Mouse (Mus musculus): Measurements from ENCODE around the gene Olfr411. TPM values are rescaled to one million over a fixed set of nuclear protein-coding genes. Genes with fewer than 3 reads are reported as not detected.

Olfr411 gene
- polyA plus RNA-seq, 1 experiment from 2014 or later = not detected

DNA sequence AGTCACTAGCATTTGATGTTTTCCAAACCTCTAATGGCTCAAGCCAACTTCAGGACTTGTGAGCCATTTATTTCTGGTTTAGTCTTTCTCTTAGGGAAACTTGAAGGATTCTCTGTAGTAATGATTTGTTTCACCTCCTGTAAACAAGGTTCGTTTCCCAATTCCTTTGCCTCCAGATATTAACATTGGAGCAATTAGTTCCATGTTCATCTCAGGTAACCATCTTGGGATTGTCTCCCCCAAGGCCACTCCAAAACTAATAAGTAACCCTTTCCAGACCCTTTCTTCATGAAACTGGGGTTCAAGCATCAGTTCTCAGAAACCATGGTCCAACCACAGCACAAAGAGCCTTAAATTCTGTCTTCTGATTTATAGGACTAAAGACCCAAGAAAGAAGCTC is 9.3 kb upstream of the Olfr411 start, which contains the start of gene Olfr412:
Olfr412 (plus strand) TSS at position 301 of the 400 bp plus-strand sequence.
- no peaks in the 10 kb centered on the region for H3K27me3 ChIP-seq
- H3K4me1 ChIP-seq (replicated peaks) = no peaks in the 10 kb centered on the region
- no peak for DNase-seq
- no peak within 1 kb of the TSS for H3K4me2 ChIP-seq
- H3K27ac ChIP-seq = no peak within 1 kb of the TSS
- H3K9me3 ChIP-seq (replicated peaks) = no peaks in the 10 kb centered on the region
- no peak within 1 kb of the TSS for H3K9ac ChIP-seq
- H3K4me3 ChIP-seq (replicated peaks) = no peak within 1 kb of the TSS
- 50% methylated on average over 1 of the region's 1 CpGs for WGBS (ENCODE audit: insufficient replicate concordance)
- H3K36me3 ChIP-seq = no peaks in the 10 kb centered on the region
- no peak for ATAC-seq (ENCODE audit: low read depth)

DNA sequence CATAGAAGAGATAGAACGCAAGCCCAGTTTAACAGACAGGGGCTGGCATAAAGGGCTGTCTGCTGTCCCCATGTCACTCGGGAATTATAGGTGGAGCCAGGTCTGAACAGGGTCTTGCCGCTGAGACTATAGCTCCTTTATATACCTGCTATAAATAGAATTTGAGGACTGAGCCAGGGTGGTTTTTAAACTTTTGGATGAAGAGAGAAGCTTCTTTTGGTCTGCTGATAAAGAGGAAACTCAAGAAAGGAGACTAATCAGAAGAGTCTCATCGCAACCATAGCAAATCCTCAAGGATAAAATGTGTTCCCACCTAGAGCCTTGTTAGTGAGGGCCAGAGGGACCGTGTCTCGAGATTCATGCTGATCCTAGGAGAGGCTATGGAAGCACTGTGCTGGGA is 14.5 kb downstream of the Olfr411 start, which contains the start of gene Olfr410:
Olfr410 (minus strand) TSS at position 101 of the 400 bp plus-strand sequence.
- ATAC-seq (ENCODE audit: low read depth) = no peak
- no peak within 1 kb of the TSS for H3K4me3 ChIP-seq (replicated peaks)

DNA sequence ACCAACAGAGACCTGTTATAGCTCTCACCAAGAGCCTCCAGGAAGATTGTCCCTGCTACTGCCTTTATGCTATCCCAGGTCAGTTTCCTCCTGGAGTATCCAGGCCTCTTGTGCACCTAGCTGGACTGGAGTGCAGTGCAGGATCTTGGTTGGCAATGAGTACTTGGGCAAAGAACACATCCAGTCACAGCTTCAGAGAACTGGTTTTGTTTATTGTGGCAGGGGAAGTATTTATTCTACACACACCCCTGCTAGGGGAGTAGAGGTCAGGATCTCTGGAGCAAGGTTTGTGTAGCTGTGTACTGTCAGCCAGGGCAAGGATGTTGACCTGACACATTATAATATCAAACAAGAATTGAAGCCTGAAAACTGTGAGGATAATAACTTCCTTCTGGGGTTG is 23.7 kb downstream of the Olfr411 start:
- Histone ChIP-seq H3K27me3 (no peaks in the 10 kb centered on the region), H3K9ac (no peak overlapping the region), H3K9me3 (replicated peaks) (no peaks in the 10 kb centered on the region), H3K36me3 (no peaks in the 10 kb centered on the region), H3K4me1 (replicated peaks) (no peaks in the 10 kb centered on the region), H3K4me2 (no peak overlapping the region), H3K27ac (no peak overlapping the region), H3K4me3 (replicated peaks) (no peak overlapping the region)
- DNase-seq (no peak), ATAC-seq (ENCODE audit: low read depth) (no peak)

More for the DNA sequence above, 14.5 kb downstream of the Olfr411 start, which contains the start of gene Olfr410:
- Histone ChIP-seq H3K9ac (no peak within 1 kb of the TSS), H3K4me2 (no peak within 1 kb of the TSS), H3K4me1 (replicated peaks) (no peaks in the 10 kb centered on the region), H3K27me3 (no peaks in the 10 kb centered on the region), H3K27ac (no peak within 1 kb of the TSS), H3K9me3 (replicated peaks) (no peaks in the 10 kb centered on the region), H3K36me3 (no peaks in the 10 kb centered on the region)
- no peak for DNase-seq
- 57% methylated on average over 6 of the region's 6 CpGs for WGBS (ENCODE audit: insufficient replicate concordance)

DNA sequence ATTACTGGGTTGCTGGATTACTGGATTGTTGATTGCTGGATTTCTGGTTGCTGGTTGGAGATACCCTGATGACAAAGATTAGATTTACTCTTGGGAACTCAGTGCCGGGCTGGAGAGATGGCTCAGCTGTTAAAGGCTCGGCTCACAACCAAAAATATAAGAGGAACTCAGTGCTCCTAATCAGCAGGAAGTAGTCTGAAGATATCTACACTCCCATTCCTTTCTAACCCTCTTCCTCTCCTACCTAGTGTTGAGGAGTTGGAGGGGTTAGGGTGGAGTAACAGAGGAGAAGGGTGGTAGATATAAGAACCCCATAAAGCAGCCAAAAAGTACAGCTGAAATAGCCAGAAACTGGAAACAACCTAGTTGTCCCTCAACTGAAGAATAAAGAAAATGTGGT is 26.4 kb downstream of the Olfr411 start:
- no peak for DNase-seq
- Histone ChIP-seq H3K4me3 (replicated peaks) (no peak overlapping the region), H3K27ac (no peak overlapping the region), H3K9me3 (replicated peaks) (no peaks in the 10 kb centered on the region), H3K4me2 (no peak overlapping the region), H3K4me1 (replicated peaks) (no peaks in the 10 kb centered on the region), H3K36me3 (no peaks in the 10 kb centered on the region), H3K27me3 (no peaks in the 10 kb centered on the region), H3K9ac (no peak overlapping the region)
- ATAC-seq (ENCODE audit: low read depth) = no peak
- WGBS (ENCODE audit: insufficient replicate concordance) = 23% methylated on average over 2 of the region's 2 CpGs

Other genes starting within 250 kb of the Olfr411 start
- not detected in 2 replicates for gene Olfr401, start 238.9 kb downstream of the Olfr411 start, polyA plus RNA-seq (2015; fragmentation: Nextera tagmentation; extraction: Ambion mirVana)
- gene Olfr402, start 199.1 kb downstream of the Olfr411 start, polyA plus RNA-seq (2015; fragmentation: Nextera tagmentation; extraction: Ambion mirVana) = not detected in 2 replicates
- gene Olfr403, start 166.4 kb downstream of the Olfr411 start, polyA plus RNA-seq (2015; fragmentation: Nextera tagmentation; extraction: Ambion mirVana) = not detected in 2 replicates
- not detected in 2 replicates for gene Olfr43, start 141.3 kb downstream of the Olfr411 start, polyA plus RNA-seq (2015; fragmentation: Nextera tagmentation; extraction: Ambion mirVana)
- gene Olfr406, start 92.8 kb downstream of the Olfr411 start, polyA plus RNA-seq (2015; fragmentation: Nextera tagmentation; extraction: Ambion mirVana) = not detected in 2 replicates
- gene Olfr59, start 68.9 kb downstream of the Olfr411 start, polyA plus RNA-seq (2015; fragmentation: Nextera tagmentation; extraction: Ambion mirVana) = not detected in 2 replicates
- gene Olfr410, start 14.6 kb downstream of the Olfr411 start, polyA plus RNA-seq (2015; fragmentation: Nextera tagmentation; extraction: Ambion mirVana) = not detected in 2 replicates
- not detected in 2 replicates for gene Olfr412, start 9.4 kb upstream of the Olfr411 start, polyA plus RNA-seq (2015; fragmentation: Nextera tagmentation; extraction: Ambion mirVana)